Mouse (Mus musculus) G1E (cell line): ENCODE measurements around the gene Asap2.

Experiments
- CTCF ChIP-seq: IDR thresholded peaks from 2 replicates; pipeline ENCODE4 v1.5.1; 2012; ENCODE audit warnings: low read depth, low read length, inconsistent platforms, mixed read lengths
- GATA1 ChIP-seq: IDR thresholded peaks from 2 replicates; pipeline ENCODE4 v1.6.1; 2012; ENCODE audit warnings: borderline replicate concordance, low read length, inconsistent platforms, mixed read lengths
- GATA2 ChIP-seq: IDR thresholded peaks from 2 replicates; pipeline ENCODE4 v1.6.1; 2012; ENCODE audit warnings: low read depth, low read length, inconsistent platforms, borderline replicate concordance

GRCm38 (mm10) chr12:21155062-21155461, 164.8 kb downstream of the Asap2 start:
- TF ChIP-seq CTCF (no peak), GATA2 (no peak), GATA1 (no peak)
